Mouse (Mus musculus): Measurements from ENCODE around the gene Ldlr.
"Not testable (repeated sequence)": the region's sequence is repeated elsewhere in the genome, so short reads cannot be mapped to it uniquely, and the experiment has no call there.

Ldlr gene

GRCm38 (mm10) chr9:21749382-21750118 lies 26.3 kb downstream of the Ldlr start:
- in situ Hi-C loops (cut with MboI; ENCODE audit: low pct_unique_long_range_greater_than_20kb in 1 of 2, low sequenced_read_pairs in 2 of 2, unreplicated experiment in 1 of 2), result loop anchor here in 1 of 2 experiments (5.0 kb wide), 1 partner anchor 58 kb away; no protein-coding TSS in a partner anchor

DNA sequence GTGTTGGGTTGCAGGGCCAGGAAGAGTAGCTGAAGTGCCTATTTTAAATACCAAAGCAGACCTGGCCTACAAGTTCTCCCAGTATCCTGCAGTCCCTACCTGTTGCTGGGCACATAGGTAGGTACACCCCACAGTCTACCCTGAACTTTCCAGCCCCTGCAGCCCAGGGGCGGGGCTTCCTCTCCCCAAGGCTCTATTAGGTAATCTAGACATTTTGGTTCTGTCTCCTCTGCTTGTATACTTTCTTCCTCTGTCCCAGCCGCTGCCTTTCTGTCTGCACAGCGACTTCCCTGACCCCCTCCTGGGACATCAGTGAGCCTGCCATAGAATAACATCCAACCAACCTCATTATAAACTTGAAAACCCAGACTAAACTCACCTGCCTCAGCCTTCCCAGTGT lies 27.1 kb downstream of the Ldlr start:
- in situ Hi-C loops (cut with MboI; ENCODE audit: low pct_unique_long_range_greater_than_20kb in 1 of 2, low sequenced_read_pairs in 2 of 2, unreplicated experiment in 1 of 2), result loop anchor here in 1 of 2 experiments (5.0 kb wide), 1 partner anchor 57 kb away; no protein-coding TSS in a partner anchor

GRCm38 (mm10) chr9:21751347-21751746 lies 28.1 kb downstream of the Ldlr start:
- in situ Hi-C loops (cut with MboI; ENCODE audit: low pct_unique_long_range_greater_than_20kb in 1 of 2, low sequenced_read_pairs in 2 of 2, unreplicated experiment in 1 of 2), result loop anchor here in 1 of 2 experiments (5.0 kb wide), 1 partner anchor 56 kb away; no protein-coding TSS in a partner anchor

DNA sequence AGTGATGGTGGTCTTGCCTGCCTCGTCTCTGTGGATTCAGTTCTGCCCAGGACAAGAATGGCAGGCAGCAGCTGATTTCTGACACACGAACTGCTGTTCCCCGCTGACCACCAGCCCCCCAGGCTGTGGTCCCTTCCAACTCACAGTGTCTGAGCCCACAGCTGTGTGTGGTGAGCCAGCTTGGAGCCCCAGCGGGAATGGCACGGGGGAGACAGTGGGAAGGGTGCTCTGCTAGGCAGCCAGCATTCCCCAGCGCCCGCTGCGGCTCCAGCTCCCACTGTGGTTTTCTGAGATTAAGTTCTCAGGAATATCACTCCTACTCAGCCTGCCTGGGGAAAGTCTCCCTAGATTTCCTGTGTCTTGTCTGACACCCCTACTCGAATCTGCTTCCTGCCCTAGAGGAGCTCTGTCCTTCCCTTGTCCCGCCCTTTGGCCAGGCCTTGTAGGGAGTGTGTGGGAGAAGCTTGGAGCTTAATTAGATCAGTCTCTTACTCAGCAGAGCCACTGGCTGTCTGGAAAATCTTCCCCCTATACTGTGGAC lies 29.0 kb downstream of the Ldlr start:
- in situ Hi-C loops (cut with MboI; ENCODE audit: low pct_unique_long_range_greater_than_20kb in 1 of 2, low sequenced_read_pairs in 2 of 2, unreplicated experiment in 1 of 2), result loop anchor here in 1 of 2 experiments (5.0 kb wide), 1 partner anchor 55 kb away; no protein-coding TSS in a partner anchor

- in situ Hi-C loops (cut with MboI; ENCODE audit: low pct_unique_long_range_greater_than_20kb in 1 of 2, low sequenced_read_pairs in 2 of 2, unreplicated experiment in 1 of 2), result loop anchor here in 1 of 2 experiments (5.0 kb wide), 1 partner anchor 53 kb away; no protein-coding TSS in a partner anchor
Measured at GRCm38 (mm10) chr9:21754003-21754402, 30.7 kb downstream of the Ldlr start.

- in situ Hi-C loops (cut with MboI; ENCODE audit: low pct_unique_long_range_greater_than_20kb in 1 of 2, low sequenced_read_pairs in 2 of 2, unreplicated experiment in 1 of 2), result loop anchor here in 1 of 2 experiments (5.0 kb wide), 1 partner anchor 53 kb away; no protein-coding TSS in a partner anchor
Measured at GRCm38 (mm10) chr9:21754516-21755321, 31.4 kb downstream of the Ldlr start.

DNA sequence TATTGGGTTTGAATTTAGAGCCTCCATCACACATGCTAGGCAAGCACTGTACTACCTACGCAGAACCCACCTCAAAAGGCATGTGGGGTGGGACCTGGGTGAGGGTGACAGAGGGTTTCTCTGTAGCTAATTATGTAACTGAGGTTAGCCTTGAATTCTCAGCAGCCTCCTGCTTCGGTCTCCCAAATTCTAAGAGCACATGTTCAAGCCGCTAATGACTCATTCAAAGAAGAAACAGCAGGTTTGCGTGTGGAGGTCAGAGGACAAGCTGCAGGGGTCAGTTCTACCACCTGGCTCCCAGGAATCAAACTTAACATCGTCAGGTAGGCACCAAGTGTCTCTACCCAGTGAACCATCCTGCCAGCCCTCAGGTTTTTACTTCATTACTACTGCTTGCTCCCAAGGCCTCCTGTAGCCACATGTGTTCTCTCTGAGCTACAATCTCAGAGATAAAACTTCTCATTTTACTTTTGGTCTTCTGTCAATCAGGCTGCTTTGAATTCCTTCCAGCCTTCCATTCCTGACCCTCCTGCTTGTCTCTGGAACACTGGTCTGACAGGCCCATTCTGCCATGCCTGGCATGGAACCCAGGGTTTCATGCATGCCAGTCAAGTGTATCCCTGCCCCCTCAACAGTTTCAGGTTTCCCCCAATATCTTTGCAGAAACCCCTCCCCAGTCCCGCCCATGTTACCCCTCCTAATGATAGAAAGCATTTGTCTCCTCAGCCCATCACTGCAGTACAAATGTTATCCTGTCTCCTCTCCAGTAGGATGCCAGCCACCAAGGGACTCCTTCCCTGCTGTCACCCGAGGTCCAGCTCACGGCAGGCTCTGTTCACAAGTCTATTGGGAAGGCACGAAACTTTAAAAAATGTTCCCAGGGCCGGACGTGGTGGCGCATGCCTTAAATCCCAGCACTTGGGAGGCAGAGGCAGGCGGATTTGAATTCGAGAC lies 35.6 kb downstream of the Ldlr start:
- in situ Hi-C loops (cut with MboI; ENCODE audit: low pct_unique_long_range_greater_than_20kb in 1 of 2, low sequenced_read_pairs in 2 of 2, unreplicated experiment in 1 of 2), result no loop called here

DNA sequence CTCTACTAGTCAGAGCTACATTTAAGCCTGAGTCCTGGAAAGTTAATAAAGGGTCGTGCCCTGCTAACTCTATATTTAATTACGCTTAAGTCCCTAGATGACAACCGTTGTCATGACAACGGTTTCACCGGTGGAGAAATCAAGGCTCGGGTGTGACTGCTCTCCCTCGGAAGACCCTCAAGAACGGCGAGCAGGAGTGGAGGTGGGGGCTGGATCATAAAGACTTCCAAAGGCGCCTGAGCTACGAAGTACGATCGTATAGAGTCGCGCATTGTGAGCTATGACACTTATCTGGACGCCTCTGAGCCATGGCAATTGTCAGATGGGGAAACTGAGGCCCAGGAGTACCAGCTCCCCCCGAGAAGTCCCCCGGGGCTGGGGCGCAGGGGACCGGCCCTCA lies 36.4 kb downstream of the Ldlr start:
- in situ Hi-C loops (cut with MboI; ENCODE audit: low pct_unique_long_range_greater_than_20kb in 1 of 2, low sequenced_read_pairs in 2 of 2, unreplicated experiment in 1 of 2), result no loop called here

- in situ Hi-C loops (cut with MboI; ENCODE audit: low pct_unique_long_range_greater_than_20kb in 1 of 2, low sequenced_read_pairs in 2 of 2, unreplicated experiment in 1 of 2), result no loop called here
Measured at GRCm38 (mm10) chr9:21760155-21761088, 37.1 kb downstream of the Ldlr start, which contains the start of gene Spc24. Spc24 (minus strand) TSS chr9:21760303.

DNA sequence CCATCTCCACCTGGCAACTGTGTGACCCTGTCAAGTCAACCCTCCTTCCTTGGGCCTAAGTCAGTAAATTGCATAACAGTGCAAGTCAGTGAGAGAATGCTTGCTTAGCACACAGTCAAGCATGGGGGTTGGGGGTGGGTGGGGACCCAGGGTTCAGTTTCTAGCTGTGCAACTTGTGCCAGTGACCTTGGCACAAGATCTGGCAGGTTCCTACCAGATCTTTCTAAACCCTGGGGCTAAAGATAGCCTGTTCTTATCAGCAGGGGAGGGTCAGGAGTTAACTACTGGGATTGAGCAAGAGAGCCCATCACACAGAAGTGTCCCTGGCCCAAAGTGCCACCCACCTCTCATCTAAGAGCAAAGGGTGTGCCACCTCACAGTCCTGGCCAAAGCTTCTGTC lies 38.9 kb downstream of the Ldlr start:
- in situ Hi-C loops (cut with MboI; ENCODE audit: low pct_unique_long_range_greater_than_20kb in 1 of 2, low sequenced_read_pairs in 2 of 2, unreplicated experiment in 1 of 2), result no loop called here

GRCm38 (mm10) chr9:21764084-21764999 lies 41.1 kb downstream of the Ldlr start:
- in situ Hi-C loops (cut with MboI; ENCODE audit: low pct_unique_long_range_greater_than_20kb in 1 of 2, low sequenced_read_pairs in 2 of 2, unreplicated experiment in 1 of 2), result no loop called here

DNA sequence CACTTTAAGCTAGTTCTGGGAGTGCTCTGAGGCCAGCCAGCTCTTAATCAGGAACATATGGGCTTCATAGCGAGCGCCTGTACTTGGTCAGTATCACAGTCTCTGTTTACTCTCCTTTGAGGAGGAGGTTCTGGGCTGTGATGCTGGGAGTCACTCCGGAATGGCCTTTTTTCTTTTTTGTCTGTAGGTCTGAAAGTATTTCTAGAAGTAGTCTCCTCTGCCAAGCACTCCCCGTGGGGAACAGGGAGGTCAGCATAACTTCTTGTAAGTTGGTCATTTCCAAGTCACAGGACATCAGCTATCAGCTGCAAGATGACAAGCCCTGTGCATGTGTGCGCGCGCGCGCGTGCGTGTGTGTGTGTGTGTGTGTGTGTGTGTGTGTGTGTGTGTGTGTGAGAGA lies 44.6 kb downstream of the Ldlr start:
- in situ Hi-C loops (cut with MboI; ENCODE audit: low pct_unique_long_range_greater_than_20kb in 1 of 2, low sequenced_read_pairs in 2 of 2, unreplicated experiment in 1 of 2), result no loop called here

- in situ Hi-C loops (cut with MboI; ENCODE audit: low pct_unique_long_range_greater_than_20kb in 1 of 2, low sequenced_read_pairs in 2 of 2, unreplicated experiment in 1 of 2), result no loop called here
Measured at GRCm38 (mm10) chr9:21768511-21769411, 45.5 kb downstream of the Ldlr start.

- in situ Hi-C loops (cut with MboI; ENCODE audit: low pct_unique_long_range_greater_than_20kb in 1 of 2, low sequenced_read_pairs in 2 of 2, unreplicated experiment in 1 of 2), result no loop called here
Measured at GRCm38 (mm10) chr9:21769558-21770183, 46.4 kb downstream of the Ldlr start.

GRCm38 (mm10) chr9:21773396-21773795 lies 50.1 kb downstream of the Ldlr start:
- in situ Hi-C loops (cut with MboI; ENCODE audit: low pct_unique_long_range_greater_than_20kb in 1 of 2, low sequenced_read_pairs in 2 of 2, unreplicated experiment in 1 of 2), result not testable (repeated sequence)

All from mouse embryonic stem cell (cell line).